Comparison of ENCODE assay signal across 28 mouse cellular contexts in the genomic region with DNA sequence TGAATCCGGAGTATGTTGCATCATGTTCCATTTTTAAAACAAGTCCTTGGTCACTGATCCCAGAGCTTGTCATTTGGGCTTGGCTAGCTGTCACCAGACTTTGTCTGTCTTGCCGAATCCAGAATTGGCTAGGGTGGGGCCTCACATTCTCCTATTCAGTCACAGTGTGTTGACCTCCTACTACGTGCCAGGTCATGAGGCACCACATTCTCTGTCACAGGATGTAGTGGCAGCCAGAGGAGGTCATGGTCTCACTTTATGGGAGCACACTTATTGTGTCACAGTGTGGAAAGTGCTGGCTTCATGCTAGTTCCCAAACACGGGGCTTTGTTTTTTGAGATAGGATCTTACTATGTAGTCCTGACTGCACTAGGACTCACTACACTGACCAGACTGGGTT. TPM values are rescaled to one million over a fixed set of nuclear protein-coding genes. Genes with fewer than 3 reads are reported as not detected.
"Had no signal": no experiment of that assay in that cellular context is flagged by ENCODE, and none has a peak within 500 bp of the region (broad histone marks: within the 10 kb centered on the region; RNA-seq: fewer than 3 reads in every experiment).

No protein-coding gene starts in this region.

- H3K9ac ChIP-seq: hindbrain, embryonic 12.5 days; hindbrain, embryonic 14.5 days; intestine, embryonic 15.5 days; limb, embryonic 12.5 days; liver, embryonic 13.5 days; liver, embryonic 15.5 days; liver, postnatal 0 days had no signal

- H3K36me3 ChIP-seq: hindbrain, embryonic 10.5 days; hindbrain, embryonic 12.5 days; intestine, embryonic 15.5 days; limb, embryonic 12.5 days; liver, embryonic 13.5 days; liver, embryonic 15.5 days had no signal

- H3K4me1 ChIP-seq: liver, embryonic 13.5 days; liver, embryonic 15.5 days had no signal

- H3K27ac ChIP-seq: hindbrain, embryonic 10.5 days; hindbrain, embryonic 12.5 days; hindbrain, embryonic 14.5 days; intestine, embryonic 15.5 days; layer of hippocampus, adult 2 months; left cerebral cortex, adult 2 months; liver, embryonic 13.5 days; liver, embryonic 15.5 days had no signal

- H3K27me3 ChIP-seq: hindbrain, embryonic 12.5 days; intestine, embryonic 15.5 days; limb, embryonic 12.5 days; liver, embryonic 13.5 days; liver, embryonic 15.5 days had no signal

- DNase-seq: gastrocnemius, postnatal 25 days; heart, postnatal 10 days; heart, postnatal 4 days; kidney, adult 18-20 months; kidney, adult 8-10 months; kidney, postnatal 10 days; kidney, postnatal 25 days; kidney, postnatal 4 days; liver; liver, embryonic 13.5 days; liver, postnatal 0 days had no signal

- H3K9me3 ChIP-seq: hindbrain, embryonic 10.5 days; hindbrain, embryonic 12.5 days; intestine, embryonic 15.5 days; limb, embryonic 10.5 days; limb, embryonic 12.5 days; liver, embryonic 13.5 days; liver, embryonic 15.5 days had no signal

- H3K4me3 ChIP-seq: hindbrain, embryonic 10.5 days; hindbrain, embryonic 12.5 days; intestine, embryonic 15.5 days; layer of hippocampus, adult 2 months; left cerebral cortex, adult 2 months; limb, embryonic 10.5 days; limb, embryonic 12.5 days; liver, embryonic 13.5 days; liver, embryonic 15.5 days had no signal

RNA-seq across cellular contexts. Expression of gene Gm10309, which starts 3.6 kb away (rescaled TPM):
- total RNA-seq: gastrocnemius, postnatal 25 days; granulocyte monocyte progenitor cell, adult 5-6 weeks; heart, adult 8-10 months; heart, postnatal 10 days; heart, postnatal 25 days; layer of hippocampus, adult 2 months; layer of hippocampus, postnatal 10 days; layer of hippocampus, postnatal 25 days; left cerebral cortex, adult 2 months; left cerebral cortex, postnatal 14 days; left cerebral cortex, postnatal 36 days had no signal
- polyA plus RNA-seq: intestine, postnatal 0 days; liver, embryonic 13.5 days; liver, embryonic 15.5 days had no signal
